Mouse (Mus musculus) gastrocnemius, adult 18-20 months (tissue): ENCODE results near the gene Hs3st4. TPM values are rescaled to one million over a fixed set of nuclear protein-coding genes. Genes with fewer than 3 reads are reported as not detected.

ENCODE experiments used
- DNase-seq: peaks from one replicate; pipeline ENCODE4 v3.0.0; 2021; ENCODE audit warnings: low spot score
- total RNA-seq, 2 experiments: library from RNA; stranded (reverse); gene quantifications; 2 replicates each; pipeline ENCODE4 v1.2.3; 2021

The Hs3st4 gene
- total RNA-seq, 2 experiments from 2014 or later: not detected

DNA sequence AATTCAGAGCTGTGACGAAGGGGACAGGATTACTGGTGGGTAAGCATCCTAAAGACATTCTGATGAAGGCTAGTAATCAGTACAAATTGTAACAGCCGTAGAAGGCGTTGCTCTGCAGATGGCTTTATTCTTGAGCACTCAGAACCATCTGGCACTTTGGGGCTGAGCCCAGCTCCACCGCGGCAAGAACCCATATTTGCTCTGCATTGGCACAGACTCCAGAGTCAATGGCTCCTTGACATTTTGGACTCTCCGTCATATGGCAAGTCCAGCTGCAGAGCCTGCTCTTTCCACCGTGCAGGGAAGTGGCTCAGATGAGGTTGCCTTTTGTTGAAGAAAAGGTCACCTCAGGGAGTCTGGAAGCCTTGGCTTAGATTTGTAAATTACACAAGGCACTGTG is 148.6 kb downstream of the Hs3st4 start:
- peak; percentile 19 for DNase-seq

DNA sequence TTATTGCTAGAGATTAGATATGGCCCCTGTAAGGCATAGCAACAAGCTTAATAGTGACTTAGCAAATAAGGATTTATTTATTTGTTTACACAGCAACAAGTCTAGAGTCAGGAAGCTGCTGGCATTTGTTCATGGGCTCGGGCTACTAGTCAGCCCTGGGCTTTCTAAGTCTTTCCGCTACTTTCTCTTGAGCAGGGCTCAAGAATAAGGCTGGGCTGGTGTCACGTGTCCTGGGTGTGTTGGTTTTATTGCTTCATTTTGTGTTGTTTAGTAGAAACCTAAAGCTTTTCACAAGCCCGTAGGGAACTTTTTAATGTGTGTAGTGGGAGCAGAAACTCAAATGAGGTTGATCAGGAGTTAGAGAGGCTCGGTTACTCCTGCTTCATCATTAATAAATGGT is 153.5 kb downstream of the Hs3st4 start:
- no peak for DNase-seq

DNA sequence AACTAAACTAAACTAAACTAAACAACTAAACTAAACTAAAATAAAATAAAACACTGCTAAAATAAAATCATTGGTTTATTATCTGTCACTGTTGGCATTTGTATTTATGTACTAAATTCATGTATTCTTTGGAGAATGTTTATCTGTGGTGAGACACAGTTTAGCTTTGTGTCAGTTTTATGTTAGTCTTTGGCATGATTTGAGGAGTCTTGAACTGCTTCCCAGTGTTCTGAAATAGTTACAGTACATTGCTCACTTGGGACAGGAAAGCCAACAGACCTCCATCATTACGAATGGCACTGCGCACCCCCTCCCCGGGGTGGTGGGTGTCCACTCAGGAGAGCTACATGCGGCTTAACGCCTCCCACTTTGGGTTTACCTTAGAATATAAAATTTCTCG is 158.6 kb downstream of the Hs3st4 start:
- no peak for DNase-seq

DNA sequence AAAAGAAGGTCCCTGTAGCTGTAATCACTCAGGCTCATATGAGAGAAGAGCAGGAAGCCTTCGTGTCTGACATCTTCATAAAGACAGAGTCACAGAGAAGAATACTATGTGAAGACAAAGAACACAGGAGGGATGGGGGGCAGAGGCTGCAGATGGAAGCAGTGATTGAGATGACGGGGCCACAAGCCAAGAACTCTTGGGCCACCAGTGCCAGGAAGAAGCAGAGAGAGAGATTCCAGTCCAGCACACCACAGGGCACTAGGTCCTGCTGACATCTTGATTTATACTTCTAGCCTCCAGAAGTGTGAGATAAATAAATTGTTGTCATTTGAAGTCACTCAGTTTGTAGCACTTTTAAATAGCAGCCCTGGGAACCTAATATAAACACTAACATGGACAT is 168.2 kb downstream of the Hs3st4 start:
- no peak for DNase-seq

DNA sequence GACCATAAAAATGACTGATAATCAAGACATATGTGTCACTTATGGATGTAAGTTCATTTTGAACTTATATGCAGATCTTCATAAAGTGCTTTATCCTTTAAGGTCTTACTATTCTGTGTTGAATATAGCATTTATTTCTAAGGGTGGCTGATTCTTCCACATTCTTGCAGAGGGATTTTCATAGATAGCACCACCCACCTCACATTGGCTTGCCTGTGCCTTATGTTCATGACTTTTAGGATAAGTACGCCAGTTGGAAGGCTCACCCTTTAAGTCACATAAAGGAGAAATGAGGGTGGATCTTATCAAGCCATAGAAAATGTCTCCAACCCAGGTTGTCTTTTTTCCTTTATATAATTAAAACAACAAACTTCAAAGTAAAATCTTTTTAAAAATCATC is 180.6 kb downstream of the Hs3st4 start:
- no peak for DNase-seq

DNA sequence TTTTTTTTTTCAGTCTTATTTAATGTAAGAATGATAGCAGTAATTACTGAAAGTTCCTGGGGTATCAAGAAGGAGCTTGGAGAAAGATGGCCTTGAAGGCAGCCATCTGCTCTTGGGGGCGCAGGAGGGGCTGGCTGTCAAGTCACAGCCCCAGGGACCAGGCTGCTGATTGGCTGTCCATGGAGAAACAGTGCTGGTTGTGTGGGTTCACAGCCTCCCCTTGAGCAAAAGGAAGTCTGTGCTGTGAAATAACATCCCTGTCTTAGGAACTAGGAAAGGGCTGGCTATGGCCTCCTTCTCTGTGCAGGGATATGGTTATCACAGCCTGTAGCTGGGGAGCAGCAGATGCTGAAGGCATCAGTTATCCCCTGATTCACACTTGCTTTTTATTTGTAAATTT is 183.6 kb downstream of the Hs3st4 start:
- no peak for DNase-seq

DNA sequence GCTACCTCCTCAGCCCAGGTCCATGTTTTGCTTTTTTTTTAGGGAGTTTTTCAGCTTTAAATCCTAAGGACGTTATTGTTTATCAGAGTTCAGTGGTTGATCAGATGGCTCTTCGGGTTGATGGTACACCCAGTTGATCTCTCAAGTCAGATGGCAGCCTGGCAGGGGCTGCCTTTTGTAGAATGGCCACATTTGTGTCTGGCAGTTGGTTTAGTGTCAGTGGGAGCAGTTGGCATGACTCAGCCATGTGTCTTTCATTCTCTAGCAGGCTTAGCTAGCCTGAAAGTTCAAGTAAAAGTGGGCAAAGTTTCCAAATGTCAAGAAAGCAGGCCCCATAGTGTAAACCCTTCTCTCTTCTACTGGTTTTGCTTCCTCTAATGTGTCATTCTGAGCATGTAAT is 186.1 kb downstream of the Hs3st4 start:
- no peak for DNase-seq

DNA sequence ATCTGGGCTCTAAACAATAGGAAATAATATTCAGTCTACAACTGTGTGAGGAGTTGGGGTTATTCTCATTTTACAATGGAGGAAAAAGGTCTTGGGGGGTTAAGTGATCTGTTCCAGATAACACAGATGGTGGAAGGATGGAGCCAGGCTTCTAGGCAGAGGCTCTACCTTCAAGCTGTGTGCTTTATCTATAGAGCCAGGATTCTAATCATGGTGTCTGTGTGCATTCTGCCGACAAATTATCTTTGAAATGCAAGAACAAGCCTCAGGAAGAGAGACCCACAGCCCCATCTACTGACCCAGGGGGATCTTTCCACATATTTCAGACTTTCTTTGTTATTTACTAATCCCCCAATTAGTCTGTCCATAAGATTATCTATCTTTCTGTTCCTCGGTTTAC is 187.3 kb downstream of the Hs3st4 start:
- no peak for DNase-seq

DNA sequence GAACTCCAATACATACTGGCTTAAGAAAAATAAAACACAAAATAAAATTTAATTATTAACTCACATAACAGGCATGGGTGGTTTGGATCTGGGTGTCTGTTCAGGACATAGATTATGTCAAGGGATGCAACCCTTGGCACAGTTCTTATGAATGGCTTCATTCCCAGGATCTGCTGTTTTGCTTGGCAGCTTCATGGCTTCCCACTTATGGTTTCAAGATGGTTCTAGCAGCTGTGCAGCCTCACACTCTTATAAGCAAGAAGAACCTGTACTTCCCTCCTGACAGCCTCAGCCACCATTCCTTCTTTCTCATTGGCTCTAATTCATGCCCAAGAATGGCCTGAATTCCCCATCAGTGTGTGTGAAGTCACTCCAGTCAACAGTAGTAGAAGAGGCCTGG is 189.3 kb downstream of the Hs3st4 start:
- no peak for DNase-seq

DNA sequence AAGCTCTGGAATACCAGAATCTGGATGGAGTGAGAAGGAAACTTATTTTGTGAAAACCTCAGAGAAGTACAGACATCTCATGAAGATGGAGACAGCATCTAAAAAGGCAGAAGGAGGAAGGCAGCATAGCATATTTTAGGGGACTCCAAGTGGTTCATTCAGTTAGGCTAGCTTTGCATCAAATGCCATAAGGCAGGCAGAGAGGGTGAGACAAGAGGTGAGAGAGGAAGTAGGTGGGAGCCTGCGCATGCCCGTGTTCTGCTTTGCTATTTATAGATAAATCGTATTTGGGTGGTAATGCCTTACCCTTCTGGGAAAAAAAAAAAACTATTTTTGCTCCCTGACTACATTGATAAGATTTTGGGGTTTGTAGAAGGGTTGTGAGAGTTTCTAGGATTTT is 198.3 kb downstream of the Hs3st4 start:
- DNase-seq: no peak

DNA sequence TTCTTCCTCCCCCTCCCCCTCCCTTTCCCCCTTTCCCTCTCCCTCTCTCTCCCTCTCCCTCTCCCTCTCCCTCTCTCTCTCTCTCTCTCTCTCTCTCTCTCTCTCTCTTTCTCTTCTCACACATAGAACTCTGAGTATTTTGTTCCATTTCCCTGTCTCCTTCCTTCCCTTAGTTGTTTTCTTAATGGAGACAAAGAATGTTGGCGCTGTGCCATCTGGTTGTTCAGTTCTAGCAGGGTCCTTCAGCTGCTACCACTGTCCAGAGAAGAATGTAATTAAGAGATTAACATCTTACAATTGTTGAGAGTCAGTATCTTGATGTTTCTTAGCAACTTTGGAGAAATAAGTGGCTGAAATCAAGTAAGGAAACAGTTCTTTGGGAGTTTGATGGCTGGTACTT is 202.0 kb downstream of the Hs3st4 start:
- DNase-seq: no peak

DNA sequence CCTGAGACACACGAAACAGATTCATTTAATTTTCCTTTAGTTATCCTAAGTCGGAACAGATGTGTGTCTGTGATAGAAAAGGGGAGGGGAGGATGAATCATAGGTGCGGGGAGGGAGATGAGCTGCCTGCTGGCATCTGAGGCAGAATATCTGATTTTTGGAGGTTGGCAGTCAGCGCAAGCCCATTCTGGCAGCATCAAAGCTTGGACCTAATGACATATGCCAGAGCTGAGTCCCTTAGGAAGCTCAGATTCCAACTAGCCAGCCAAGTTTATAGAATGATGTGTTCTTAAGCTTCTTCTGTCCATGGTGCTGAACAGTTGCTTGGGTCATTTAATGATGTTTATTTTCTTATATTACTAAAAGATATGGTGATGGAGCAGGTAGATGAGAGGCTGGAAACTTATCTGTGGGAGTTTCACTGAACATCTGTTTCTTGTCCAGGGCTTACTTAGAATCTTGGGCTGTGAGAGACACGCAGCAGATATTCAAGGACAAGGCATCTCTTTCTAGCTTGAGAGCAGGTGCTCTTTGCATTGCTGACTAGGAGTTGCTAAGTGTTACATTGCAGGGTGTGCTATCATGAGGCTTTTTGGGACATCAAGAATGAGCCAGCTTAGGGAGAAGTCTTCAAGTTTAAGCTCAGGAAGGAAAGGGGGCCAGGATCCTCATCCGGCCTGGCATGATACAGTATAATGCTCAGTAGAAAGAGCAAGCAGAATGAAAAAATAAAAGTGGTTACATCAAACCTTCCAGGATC is 216.3 kb downstream of the Hs3st4 start:
- DNase-seq: no peak

DNA sequence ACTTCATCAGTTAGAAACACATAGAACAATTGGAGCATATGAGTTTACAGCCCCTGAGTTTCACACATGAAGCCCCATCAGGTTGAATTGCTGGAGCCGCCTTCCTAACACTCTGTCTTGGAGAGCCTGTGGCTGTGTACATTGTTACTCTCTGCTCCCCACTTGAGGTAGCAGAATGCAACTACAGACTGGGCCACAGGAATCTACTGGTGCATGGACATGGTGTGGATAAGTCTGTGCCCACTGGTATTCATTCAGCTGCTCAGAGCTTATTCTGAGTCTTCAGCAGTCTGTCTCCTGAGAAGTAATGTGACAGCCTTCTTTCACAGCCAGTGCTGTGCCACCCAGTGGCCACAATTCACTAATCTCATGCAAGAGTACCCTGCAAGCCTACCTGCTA is 234.3 kb downstream of the Hs3st4 start:
- DNase-seq: no peak

DNA sequence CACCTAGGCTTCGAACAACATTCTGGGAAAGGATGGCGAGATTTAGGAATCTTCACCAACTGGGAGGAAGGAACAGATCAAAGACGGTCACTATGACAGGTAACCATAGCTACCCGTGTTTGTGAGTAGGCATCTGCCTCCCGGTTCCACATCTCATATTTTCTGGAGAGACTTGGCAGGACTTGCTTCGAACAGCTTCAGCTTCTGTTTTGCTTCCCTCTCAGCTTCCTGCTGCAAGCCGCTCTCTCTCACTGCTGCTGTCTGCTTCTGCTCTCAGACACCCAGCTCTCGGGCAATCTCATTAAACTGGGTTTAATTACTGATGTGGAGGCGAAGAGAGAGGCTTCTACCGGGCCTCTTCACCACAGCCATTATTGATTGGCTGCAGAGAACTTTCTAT is 237.9 kb downstream of the Hs3st4 start:
- DNase-seq: no peak

DNA sequence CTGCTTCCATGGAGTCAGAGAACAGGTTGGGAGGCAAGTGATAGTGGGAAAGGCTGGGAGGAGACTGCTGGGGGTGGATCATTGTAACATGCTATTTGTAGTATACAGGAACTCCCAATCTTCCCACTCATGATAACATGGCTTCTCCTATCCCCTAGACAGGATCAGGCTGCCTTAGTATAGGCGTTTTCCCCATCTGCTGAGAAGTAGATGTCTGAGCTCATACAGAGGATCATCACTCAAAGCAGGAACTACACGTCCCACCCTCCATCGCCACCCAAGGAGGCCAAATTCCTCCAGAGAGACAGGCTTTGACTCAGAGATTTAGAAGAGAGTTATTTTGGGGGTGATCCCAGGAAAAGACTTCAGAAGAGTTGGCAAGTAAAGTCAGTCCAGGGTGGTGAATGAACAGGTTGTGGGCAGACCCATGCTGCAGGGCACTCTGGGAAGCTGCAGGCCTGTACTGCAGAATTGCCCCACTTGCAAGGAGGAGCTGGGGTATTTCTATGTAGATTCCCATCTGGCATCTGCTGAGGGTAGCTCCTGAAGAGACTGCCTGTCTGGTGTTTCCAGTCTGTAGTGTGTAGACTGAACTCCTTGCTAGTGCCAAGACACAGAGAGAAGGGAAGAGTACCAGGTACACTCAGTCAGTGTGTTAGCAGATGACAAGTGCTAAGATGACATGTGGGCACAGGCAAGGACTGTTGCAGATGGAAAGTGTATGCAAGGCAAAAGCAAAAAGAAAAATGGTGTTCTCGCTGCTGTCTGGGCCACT is 255.4 kb downstream of the Hs3st4 start:
- DNase-seq: no peak

DNA sequence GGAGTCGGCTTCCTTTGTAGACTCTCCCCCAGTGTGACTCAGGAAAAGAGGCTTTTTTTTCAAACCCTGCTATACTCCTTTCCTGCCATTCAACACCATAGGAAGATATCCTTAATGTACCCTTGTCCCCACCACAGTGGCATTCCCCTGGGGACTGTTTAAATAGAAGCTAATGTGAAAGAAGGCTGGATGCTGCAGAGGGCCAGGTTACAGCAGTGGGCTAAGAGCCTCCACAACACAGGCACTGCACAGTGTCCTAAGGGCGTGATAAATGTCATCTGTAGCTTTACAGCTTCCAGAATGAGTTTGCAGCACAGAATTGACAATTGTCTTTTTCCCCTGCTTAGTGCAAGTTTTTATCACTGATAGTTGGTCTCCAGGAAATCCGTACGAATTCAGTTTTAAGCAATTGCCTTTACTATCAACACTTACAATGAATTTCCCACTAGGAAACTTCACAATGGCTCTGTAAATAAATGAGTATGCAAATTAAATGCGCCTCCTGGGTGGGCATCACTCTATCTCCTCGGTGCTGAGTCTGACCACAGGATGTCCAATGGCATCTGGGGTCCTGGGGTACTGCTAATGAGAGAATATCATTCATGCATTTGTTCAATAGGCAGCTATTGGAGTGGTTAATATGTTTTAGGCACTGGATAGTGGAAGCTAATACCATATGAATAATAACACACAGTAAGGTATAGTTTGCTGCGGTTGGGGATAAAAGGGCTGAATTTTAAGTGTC is 257.4 kb downstream of the Hs3st4 start:
- no peak for DNase-seq

DNA sequence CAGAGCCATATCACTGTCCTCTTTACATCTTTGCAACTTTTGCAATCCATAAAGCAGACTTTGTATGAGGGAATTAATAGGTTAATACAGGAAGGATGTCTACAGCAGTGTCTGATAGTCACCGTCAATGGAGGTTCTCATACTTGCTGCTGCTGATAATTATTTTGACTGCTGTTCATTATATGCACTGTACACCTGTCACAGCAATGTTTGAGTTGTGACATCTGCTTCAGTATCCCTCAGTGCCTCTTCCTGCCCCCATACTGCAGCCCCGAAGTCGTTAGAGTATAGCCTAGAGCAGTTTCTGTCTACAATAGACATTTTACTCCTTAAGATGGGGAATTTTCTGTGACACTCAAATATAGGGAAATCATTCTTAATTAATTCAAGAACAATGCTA is 267.2 kb downstream of the Hs3st4 start:
- DNase-seq: no peak

DNA sequence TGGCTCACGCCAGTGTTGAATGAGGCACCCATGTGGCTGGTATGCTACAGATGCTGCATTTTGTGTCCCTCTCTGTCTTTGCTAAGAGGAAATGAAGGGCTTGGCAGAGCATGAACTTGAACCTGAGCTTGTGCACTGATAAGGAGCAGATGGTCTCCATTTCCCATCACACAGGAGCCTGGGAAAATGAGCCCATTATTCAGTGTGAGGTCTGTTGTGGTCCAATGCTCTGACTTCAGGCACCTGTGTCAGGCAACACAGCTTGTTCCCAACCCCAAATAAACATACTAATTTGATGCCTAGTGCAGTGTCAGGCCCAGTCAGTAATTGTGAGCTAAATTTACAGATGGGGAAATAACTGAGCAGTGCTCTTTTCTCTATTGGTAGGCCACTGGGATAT is 267.9 kb downstream of the Hs3st4 start:
- DNase-seq: no peak

DNA sequence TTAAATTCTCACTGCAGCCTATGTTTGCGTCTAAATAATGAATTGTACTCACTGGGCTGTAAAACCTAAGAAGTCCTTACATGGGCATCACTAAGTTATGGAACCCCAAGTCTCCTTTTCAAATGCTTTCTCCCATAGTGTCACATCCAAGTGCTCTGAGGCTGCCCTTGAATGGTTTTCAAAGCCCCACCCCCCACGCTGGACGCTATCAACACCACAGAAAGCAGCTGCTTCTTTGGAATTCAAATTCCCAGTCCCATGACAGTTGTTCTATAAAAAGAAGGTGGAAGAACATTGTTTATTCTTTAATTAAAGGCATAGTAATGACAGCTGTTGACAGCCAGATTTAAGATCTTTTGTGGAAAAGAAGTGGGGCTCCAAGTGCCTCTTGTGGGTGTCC is 275.8 kb downstream of the Hs3st4 start:
- DNase-seq: no peak

DNA sequence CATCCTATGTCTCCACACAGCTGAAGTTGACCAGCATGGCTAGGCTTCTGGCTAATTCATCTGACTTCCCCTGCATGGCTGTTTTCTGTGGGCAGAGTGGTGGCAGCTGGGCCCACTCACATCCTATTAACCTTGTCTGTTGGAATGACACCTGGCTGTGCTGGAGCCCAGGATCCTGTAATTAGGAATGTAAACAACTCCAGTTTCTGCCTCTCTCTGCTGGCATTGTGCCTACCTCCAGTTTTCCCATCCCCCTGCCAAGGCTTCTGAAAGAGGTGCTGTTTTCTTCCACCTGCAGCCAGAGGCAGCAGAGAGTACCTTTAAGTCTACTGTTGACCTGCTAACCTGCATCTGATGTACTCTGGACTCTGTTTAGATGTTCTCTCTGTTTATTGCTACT is 288.1 kb downstream of the Hs3st4 start:
- DNase-seq: no peak

DNA sequence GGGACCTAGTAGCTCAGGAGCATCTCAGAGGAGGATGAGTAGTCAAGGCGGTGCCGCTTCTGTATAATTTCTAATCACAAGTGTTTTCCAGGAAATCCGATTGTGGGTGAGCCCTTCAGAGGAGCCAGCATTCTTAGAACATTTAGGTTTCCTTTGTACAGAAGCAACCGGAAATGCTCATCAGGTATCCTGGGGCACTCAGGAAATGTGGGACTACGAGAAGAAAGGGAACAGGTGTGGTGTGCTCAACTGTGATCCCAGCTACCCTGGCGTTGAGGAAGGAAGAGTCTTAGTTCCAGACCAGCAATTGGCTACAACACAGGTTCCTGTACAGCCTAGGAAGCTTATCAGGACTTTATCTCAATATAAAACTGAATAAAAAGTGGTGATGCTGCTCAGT is 307.2 kb downstream of the Hs3st4 start:
- no peak for DNase-seq

DNA sequence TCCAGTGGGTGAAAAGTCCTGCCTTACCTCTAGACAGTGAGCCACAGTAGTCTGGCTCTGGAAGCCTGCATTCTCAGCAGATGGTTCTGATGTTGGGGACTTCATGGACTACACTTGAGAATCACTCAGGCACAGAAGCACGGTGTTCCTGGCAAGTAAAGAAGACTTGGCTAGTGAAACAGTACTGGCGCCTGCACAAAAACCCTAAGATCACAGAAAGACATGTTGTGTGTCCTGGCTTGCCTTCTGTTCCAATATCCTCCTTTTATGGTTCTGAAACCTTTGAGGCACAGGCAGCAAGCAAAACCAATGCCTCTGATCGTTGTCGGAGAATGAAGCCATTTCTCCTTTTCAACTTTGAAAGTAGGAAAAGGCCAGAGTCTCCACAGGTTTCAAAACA is 336.8 kb downstream of the Hs3st4 start:
- peak; percentile 29 for DNase-seq

DNA sequence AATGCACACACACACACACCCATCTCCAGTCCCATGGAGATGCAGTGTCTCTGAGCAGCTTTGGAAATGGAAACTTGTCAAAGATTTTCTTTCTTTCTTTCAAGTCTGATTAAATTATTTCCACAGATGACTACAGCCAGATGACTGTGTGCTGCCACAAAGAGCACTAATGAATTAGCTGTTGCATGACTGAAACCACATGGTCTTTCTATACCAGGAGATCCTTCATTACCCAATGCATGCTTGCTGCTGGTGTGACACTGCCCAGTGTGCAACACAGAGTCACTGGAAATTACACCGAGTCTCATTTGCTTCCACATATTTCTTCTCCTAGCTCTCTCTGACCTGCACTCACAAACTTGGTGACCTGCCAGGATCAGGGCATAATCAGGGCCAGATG is 353.0 kb downstream of the Hs3st4 start:
- DNase-seq: no peak
